ENCODE assay signal across 16 mouse cellular contexts in genomic region chr3:155161842-155162241, GRCm38 (mm10).
"Had no signal": no experiment of that assay in that cellular context is flagged by ENCODE, and none has a peak within 500 bp of the region (broad histone marks: within the 10 kb centered on the region; RNA-seq: fewer than 3 reads in every experiment).

No protein-coding gene starts in this region.

- H3K9ac ChIP-seq: neural tube, embryonic 13.5 days; neural tube, embryonic 15.5 days; stomach, embryonic 15.5 days had no signal

- H3K4me1 ChIP-seq: neural tube, embryonic 13.5 days; neural tube, embryonic 15.5 days; stomach, embryonic 15.5 days had no signal

- H3K36me3 ChIP-seq: neural tube, embryonic 13.5 days; neural tube, embryonic 15.5 days; stomach, embryonic 15.5 days had no signal

- H3K4me2 ChIP-seq: neural tube, embryonic 13.5 days; neural tube, embryonic 15.5 days; stomach, embryonic 15.5 days had no signal

- H3K27ac ChIP-seq: neural tube, embryonic 13.5 days; neural tube, embryonic 15.5 days; stomach, embryonic 15.5 days; stomach, postnatal 0 days had no signal

- DNase-seq: retina, postnatal 1 day; right cerebral cortex, adult 18-20 months; right cerebral cortex, postnatal 14 days; right cerebral cortex, postnatal 25 days; right cerebral cortex, postnatal 4 days; spleen, adult 18-20 months; thymus, adult 18-20 months; thymus, adult 2 months; thymus, postnatal 14 days; thymus, postnatal 25 days; thymus, postnatal 36 days; thymus, postnatal 4 days had no signal

- H3K4me3 ChIP-seq: neural tube, embryonic 13.5 days; neural tube, embryonic 15.5 days; stomach, embryonic 15.5 days had no signal

- H3K27me3 ChIP-seq: neural tube, embryonic 13.5 days; neural tube, embryonic 15.5 days; stomach, embryonic 15.5 days had no signal

- H3K9me3 ChIP-seq: neural tube, embryonic 13.5 days; neural tube, embryonic 15.5 days; stomach, embryonic 15.5 days had no signal
